Mouse (Mus musculus): Measurements from ENCODE around the gene Stat4. TPM values are rescaled to one million over a fixed set of nuclear protein-coding genes. Genes with fewer than 3 reads are reported as not detected.

Stat4 gene
- total and polyA plus RNA-seq, 3 experiments, result 11.4 to 17.5 (median 16.7) TPM

DNA sequence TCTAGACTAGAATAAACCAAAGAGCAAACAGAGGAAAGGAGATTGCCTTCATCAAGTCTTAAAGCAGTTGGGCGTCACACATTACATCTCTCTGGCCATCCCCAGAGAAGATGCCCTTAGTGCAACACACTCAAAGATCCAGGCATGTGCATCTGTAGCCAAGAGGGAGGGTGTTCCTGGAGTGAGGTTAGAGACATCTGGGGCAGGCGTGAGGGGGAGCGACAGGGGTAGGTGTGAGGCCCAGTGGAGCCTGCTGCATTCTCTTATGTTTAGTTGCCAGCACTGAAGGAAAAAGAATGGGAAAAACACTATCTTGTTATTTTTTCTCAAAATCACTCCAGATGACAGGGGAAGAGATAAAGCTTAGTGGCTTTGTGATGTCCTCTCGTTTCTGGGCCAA lies 156.2 kb downstream of the Stat4 start:
- in situ Hi-C loops (cut with MboI; ENCODE audit: low pct_ligation_motif_present, low pct_unique_long_range_greater_than_20kb, low sequenced_read_pairs) (no loop called here), dilution Hi-C loops (cut with MboI; ENCODE audit: extremely low pct_ligation_motif_present, extremely low pct_unique_long_range_greater_than_20kb, low sequenced_read_pairs) (no loop called here)
- peaks cover 33 to 85% of the 10 kb centered on the region in 2 experiments for H3K4me1 ChIP-seq (ENCODE audit: control insufficient read depth in 1 of 2, insufficient read depth in 2 of 2)
- peak overlapping the region; percentile 5; the same call in 1 of the 2 replicates for H3K9ac ChIP-seq (ENCODE audit: insufficient read depth, low read depth)
- peak overlapping the region; percentile 7; the same call in 1 of the 2 replicates for H3K4me2 ChIP-seq (ENCODE audit: insufficient read depth, low read depth, poor library complexity, severe bottlenecking)
- peak overlapping the region; percentile 98 for H3K27ac ChIP-seq (ENCODE audit: insufficient read depth, low read depth)
- H3K27me3 ChIP-seq (replicated peaks), result no peaks in the 10 kb centered on the region
- H3K4me3 ChIP-seq (replicated peaks in 1 of 3; ENCODE audit: low read depth in 2 of 3, low read length in 2 of 3, poor library complexity in 1 of 3), result peak overlapping the region in 1 of 3 experiments; percentile 34
- DNase-seq (ENCODE audit: extremely low read depth), result no peak
- H3K79me2 ChIP-seq (replicated peaks; ENCODE audit: control insufficient read depth, extremely low read depth, insufficient read depth, poor library complexity, severe bottlenecking), result 0 out of 2 replicates have a peak, but pooled peaks cover 2% of the 10 kb centered on the region
- H3K9me3 ChIP-seq (replicated peaks; ENCODE audit: low read length), result no peaks in the 10 kb centered on the region
- TF ChIP-seq HCFC1 (IDR thresholded peaks at IDR 0.05; ENCODE audit: low read depth, low read length) (no peak), BHLHE40 (IDR thresholded peaks at IDR 0.05; ENCODE audit: low read depth, low read length) (0 out of 2 replicates have a peak, but pooled peaks have one; percentile 12)
- H3K36me3 ChIP-seq (replicated peaks in 1 of 2; ENCODE audit: control insufficient read depth in 1 of 2, insufficient read depth in 1 of 2, low read length in 1 of 2), result peaks cover 78 to 79% of the 10 kb centered on the region in 2 experiments

DNA sequence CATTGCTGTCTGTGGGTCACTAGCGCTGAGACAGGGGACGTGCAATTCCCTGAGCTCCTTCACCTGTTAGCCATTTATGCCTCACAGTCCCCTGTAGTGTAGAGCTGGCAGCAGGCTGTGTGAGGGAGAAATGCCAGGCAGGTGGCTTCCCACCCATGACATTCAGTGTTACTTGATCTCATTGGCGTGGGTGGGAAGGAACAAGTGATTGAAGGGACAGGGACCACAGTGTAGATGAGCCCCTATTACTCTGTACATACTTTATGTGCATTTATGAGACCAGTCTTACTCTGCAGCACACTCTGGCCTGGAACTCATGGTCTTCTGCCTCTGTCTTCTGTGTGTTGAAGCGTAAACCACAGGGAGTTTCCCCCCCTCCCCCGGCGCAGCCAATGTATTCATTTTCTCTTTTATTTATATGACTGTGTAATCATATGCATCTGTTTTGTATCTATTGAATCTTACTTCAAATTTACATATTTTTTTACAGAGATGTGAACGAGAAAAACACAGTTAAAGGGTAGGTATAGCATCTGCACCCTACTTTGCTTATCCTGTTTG lies 156.7 kb downstream of the Stat4 start:
- Histone ChIP-seq H3K4me3 (replicated peaks in 1 of 3; ENCODE audit: low read depth in 2 of 3, low read length in 2 of 3, poor library complexity in 1 of 3) (peak overlapping the region in 1 of 3 experiments; percentile 14), H3K36me3 (replicated peaks in 1 of 2; ENCODE audit: control insufficient read depth in 1 of 2, insufficient read depth in 1 of 2, low read length in 1 of 2) (peaks cover 78 to 79% of the 10 kb centered on the region in 2 experiments)
- dilution Hi-C loops (cut with MboI; ENCODE audit: extremely low pct_ligation_motif_present, extremely low pct_unique_long_range_greater_than_20kb, low sequenced_read_pairs), result no loop called here
- TF ChIP-seq CHD1 (IDR thresholded peaks at IDR 0.05; ENCODE audit: low read depth, low read length) (peak; percentile 71; the same call in 1 of the 2 replicates), MAFK (IDR thresholded peaks at IDR 0.05; ENCODE audit: insufficient replicate concordance, low read length) (0 out of 2 replicates have a peak, but pooled peaks have one; percentile 30), GABPA (IDR thresholded peaks at IDR 0.05; ENCODE audit: insufficient replicate concordance, low read depth, low read length) (no peak), ZMIZ1 (IDR thresholded peaks at IDR 0.05; ENCODE audit: low read depth, low read length) (peak; percentile 62; the same call in 1 of the 2 replicates), TBP (conservative IDR thresholded peaks at IDR 0.05; ENCODE audit: low read depth, low read length) (0 out of 2 replicates have a peak, but pooled peaks have one; percentile 60), MYC (IDR thresholded peaks at IDR 0.05; ENCODE audit: low read depth, low read length) (0 out of 2 replicates have a peak, but pooled peaks have one; percentile 12), USF1 (IDR thresholded peaks at IDR 0.05; ENCODE audit: low read depth, low read length) (no peak), USF2 (conservative IDR thresholded peaks at IDR 0.05; ENCODE audit: low read depth, low read length) (no peak), CHD2 (IDR thresholded peaks at IDR 0.05; ENCODE audit: low read length) (0 out of 2 replicates have a peak, but pooled peaks have one; percentile 29), MEF2A (IDR thresholded peaks at IDR 0.05; ENCODE audit: borderline replicate concordance, low read depth, low read length) (0 out of 2 replicates have a peak, but pooled peaks have one; percentile 37), ELF1 (IDR thresholded peaks at IDR 0.05; ENCODE audit: low read depth, low read length) (0 out of 2 replicates have a peak, but pooled peaks have one; percentile 9), IRF4 (IDR thresholded peaks at IDR 0.05; ENCODE audit: low read depth, low read length) (peak; percentile 68), ETS1 (conservative IDR thresholded peaks at IDR 0.05; ENCODE audit: low read depth, low read length) (peak; percentile 62; the same call in 1 of the 2 replicates), KAT2A (IDR thresholded peaks at IDR 0.05; ENCODE audit: insufficient replicate concordance, low read length) (no peak), E2F4 (IDR thresholded peaks at IDR 0.05; ENCODE audit: insufficient replicate concordance, low read depth, low read length) (no peak), UBTF (IDR thresholded peaks at IDR 0.05; ENCODE audit: low read depth, low read length) (no peak), BHLHE40 (IDR thresholded peaks at IDR 0.05; ENCODE audit: low read depth, low read length) (peak; percentile 69), RAD21 (IDR thresholded peaks at IDR 0.05; ENCODE audit: low read depth, low read length) (no peak), HCFC1 (IDR thresholded peaks at IDR 0.05; ENCODE audit: low read depth, low read length) (no peak), JUN (IDR thresholded peaks at IDR 0.05; ENCODE audit: insufficient read depth, low read depth, low read length) (peak; percentile 48; the same call in 1 of the 2 replicates), MAX (IDR thresholded peaks at IDR 0.05; ENCODE audit: low read length) (peak; percentile 74), TCF12 (IDR thresholded peaks at IDR 0.05; ENCODE audit: low read depth, low read length) (peak; percentile 54; the same call in 1 of the 2 replicates), ZNF384 (IDR thresholded peaks at IDR 0.05; ENCODE audit: low read depth, low read length) (peak; percentile 43), MAZ (IDR thresholded peaks at IDR 0.05; ENCODE audit: low read depth, low read length) (peak; percentile 71), SMC3 (IDR thresholded peaks at IDR 0.05; ENCODE audit: low read depth, low read length) (no peak), NELFE (IDR thresholded peaks at IDR 0.05; ENCODE audit: low read depth, low read length) (0 out of 2 replicates have a peak, but pooled peaks have one; percentile 13), MXI1 (IDR thresholded peaks at IDR 0.05; ENCODE audit: low read depth, low read length) (peak; percentile 70), EP300 (IDR thresholded peaks at IDR 0.05; ENCODE audit: low read length) (peak; percentile 84), JUND (conservative IDR thresholded peaks at IDR 0.05; ENCODE audit: low read depth, low read length) (no peak; the same call in 1 of the 2 replicates)

More for the DNA sequence above, 156.7 kb downstream of the Stat4 start:
- peak overlapping the region; percentile 5; the same call in 1 of the 2 replicates for H3K9ac ChIP-seq (ENCODE audit: insufficient read depth, low read depth)
- H3K27me3 ChIP-seq (replicated peaks), result no peaks in the 10 kb centered on the region
- peak overlapping the region; percentile 98 for H3K27ac ChIP-seq (ENCODE audit: insufficient read depth, low read depth)
- H3K79me2 ChIP-seq (replicated peaks; ENCODE audit: control insufficient read depth, extremely low read depth, insufficient read depth, poor library complexity, severe bottlenecking), result 0 out of 2 replicates have a peak, but pooled peaks cover 2% of the 10 kb centered on the region
- in situ Hi-C loops (cut with MboI; ENCODE audit: low pct_ligation_motif_present, low pct_unique_long_range_greater_than_20kb, low sequenced_read_pairs), result no loop called here
- peak overlapping the region; percentile 7; the same call in 1 of the 2 replicates for H3K4me2 ChIP-seq (ENCODE audit: insufficient read depth, low read depth, poor library complexity, severe bottlenecking)
- no peaks in the 10 kb centered on the region for H3K9me3 ChIP-seq (replicated peaks; ENCODE audit: low read length)
- peak; percentile 81 for DNase-seq (ENCODE audit: extremely low read depth)
- H3K4me1 ChIP-seq (ENCODE audit: control insufficient read depth in 1 of 2, insufficient read depth in 2 of 2), result peaks cover 33 to 86% of the 10 kb centered on the region in 2 experiments
